8 mouse cellular contexts compared by ENCODE assay signal in genomic region chr16:18392469-18393426, GRCm38 (mm10). TPM values are rescaled to one million over a fixed set of nuclear protein-coding genes. Genes with fewer than 3 reads are reported as not detected.
DNase-seq lines count a peak whose midpoint lies in the region; ATAC-seq and TF ChIP-seq lines count a peak whose summit lies in the region.

No protein-coding gene starts in this region.

- peaks cover 10% of the 10 kb centered on the region for H3K36me3 ChIP-seq in hindbrain, embryonic 16.5 days (ENCODE audit: control insufficient read depth, insufficient read depth, low read length)

- TF ChIP-seq CTCF in gastrocnemius, adult 2 months (IDR thresholded peaks at IDR 0.05), result peak; percentile 61
- TF ChIP-seq CTCF in left cerebral cortex, adult 2 months (IDR thresholded peaks at IDR 0.05), result peak; percentile 39

- H3K4me2 ChIP-seq in hindbrain, embryonic 16.5 days (ENCODE audit: low read length), result peak overlapping the region; percentile 96

- H3K4me3 ChIP-seq in gastrocnemius, adult 2 months, result peak overlapping the region; percentile 70
- H3K4me3 ChIP-seq in hindbrain, embryonic 16.5 days (ENCODE audit: low read length), result peak overlapping the region; percentile 72
- peak overlapping the region; percentile 60 for H3K4me3 ChIP-seq in left cerebral cortex, adult 2 months

- H3K9ac ChIP-seq in hindbrain, embryonic 16.5 days (ENCODE audit: low read depth, low read length), result peak overlapping the region; percentile 88

- no peaks in the 10 kb centered on the region for H3K9me3 ChIP-seq in hindbrain, embryonic 16.5 days (ENCODE audit: control insufficient read depth, low read length)

- intact Hi-C loops in gastrocnemius, adult 2 months (cut with DNase I), result loop anchor here (2.0 kb wide), 1 partner anchor 44 kb away; the partner anchor contains the start of genes Arvcf and Tango2
- intact Hi-C loops in left cerebral cortex, adult 2 months (cut with DNase I), result no loop called here

- peaks cover 48% of the 10 kb centered on the region for H3K4me1 ChIP-seq in hindbrain, embryonic 16.5 days (ENCODE audit: control insufficient read depth, insufficient read depth, low read depth, low read length)

- under 1% methylated on average over 53 of the region's 63 CpGs for WGBS in hindbrain, embryonic 16.5 days

- H3K27me3 ChIP-seq in hindbrain, embryonic 16.5 days (replicated peaks; ENCODE audit: control insufficient read depth, insufficient read depth, low read length), result no peaks in the 10 kb centered on the region

- DNase-seq in T-cell, adult 2 months (ENCODE audit: low spot score), result peak; percentile 71
- DNase-seq in cerebellum, postnatal 25 days, result peak; percentile 72 to 83
- DNase-seq in gastrocnemius, adult 2 months, result peak; percentile 95
- DNase-seq in left cerebral cortex, adult 2 months (ENCODE audit: extremely low spot score in 1 of 2, low spot score in 2 of 2), result peak; percentile 76 to 84
- DNase-seq in right cerebral cortex, postnatal 14 days, result peak; percentile 61
- peak; percentile 82 to 88 for DNase-seq in urinary bladder, postnatal 36 days (ENCODE audit: low spot score in 2 of 2)

- peak overlapping the region; percentile 91 for H3K27ac ChIP-seq in gastrocnemius, adult 2 months
- peak overlapping the region; percentile 85 for H3K27ac ChIP-seq in hindbrain, embryonic 16.5 days (ENCODE audit: low read depth, low read length)
- H3K27ac ChIP-seq in left cerebral cortex, adult 2 months, result peak overlapping the region; percentile 65; the same call in 1 of the 2 replicates

- ATAC-seq in hindbrain, embryonic 16.5 days, result peak; percentile 74
- ATAC-seq in megakaryocyte progenitor cell, adult 5-6 weeks (replicated peaks; ENCODE audit: poor library complexity), result peak; percentile 73

RNA-seq across cellular contexts. Expression of gene Txnrd2, which starts 33.4 kb away (rescaled TPM):
- 10 to 100 TPM; 18.9 to 21.4 TPM for total RNA-seq in gastrocnemius, adult 2 months (2021)
- polyA plus RNA-seq in hindbrain, embryonic 16.5 days (2015; fragmentation: Nextera tagmentation; extraction: Ambion mirVana), result 37.5 and 40.6 TPM in 2 replicates
- 10 to 100 TPM; 18.2 to 22.5 TPM for total RNA-seq in left cerebral cortex, adult 2 months (2021)
- total RNA-seq in megakaryocyte progenitor cell, adult 5-6 weeks (2015), result 14.3 and 23.0 TPM in 2 replicates
- 12.5 and 20.6 TPM in 2 replicates for total RNA-seq in megakaryocyte progenitor cell, adult 5-6 weeks (2017)

RNA-seq across cellular contexts. Expression of gene Comt, which starts 33.9 kb away (rescaled TPM):
- 10 to 100 TPM; 35.4 to 43.5 TPM for total RNA-seq in gastrocnemius, adult 2 months (2021)
- polyA plus RNA-seq in hindbrain, embryonic 16.5 days (2015; fragmentation: Nextera tagmentation; extraction: Ambion mirVana), result 119 and 123 TPM in 2 replicates
- 10 to 100 TPM; 87.2 to 87.6 TPM for total RNA-seq in left cerebral cortex, adult 2 months (2021)
- 42.8 and 55.1 TPM in 2 replicates for total RNA-seq in megakaryocyte progenitor cell, adult 5-6 weeks (2015)
- 42.3 and 47.1 TPM in 2 replicates for total RNA-seq in megakaryocyte progenitor cell, adult 5-6 weeks (2017)

RNA-seq across cellular contexts. Expression of gene Arvcf, which starts 44.8 kb away (rescaled TPM):
- total RNA-seq in gastrocnemius, adult 2 months (2021), result 1 to 10 TPM; 7.0 to 8.9 TPM
- polyA plus RNA-seq in hindbrain, embryonic 16.5 days (2015; fragmentation: Nextera tagmentation; extraction: Ambion mirVana), result 68.3 and 80.3 TPM in 2 replicates
- 10 to 100 TPM; 39.1 to 50.4 TPM for total RNA-seq in left cerebral cortex, adult 2 months (2021)
- 0.20 and 1.2 TPM in 2 replicates for total RNA-seq in megakaryocyte progenitor cell, adult 5-6 weeks (2015)
- 0.83 and 7.9 TPM in 2 replicates for total RNA-seq in megakaryocyte progenitor cell, adult 5-6 weeks (2017)

RNA-seq across cellular contexts. Expression of gene Tango2, which starts 44.8 kb away (rescaled TPM):
- total RNA-seq in gastrocnemius, adult 2 months (2021), result 10 to 100 TPM; 41.8 to 59.7 TPM
- 101 and 112 TPM in 2 replicates for polyA plus RNA-seq in hindbrain, embryonic 16.5 days (2015; fragmentation: Nextera tagmentation; extraction: Ambion mirVana)
- total RNA-seq in left cerebral cortex, adult 2 months (2021), result 100 to 1,000 TPM; 154 to 158 TPM
- 20.5 and 21.7 TPM in 2 replicates for total RNA-seq in megakaryocyte progenitor cell, adult 5-6 weeks (2015)
- 7.6 and 8.6 TPM in 2 replicates for total RNA-seq in megakaryocyte progenitor cell, adult 5-6 weeks (2017)

Comparison
In these comparisons a context has a peak if more than half of its experiments do, and no peak if none do; other contexts are left out.
1. Peak in every context shown above with its lines: DNase-seq, ATAC-seq, H3K4me3 ChIP-seq and H3K27ac ChIP-seq.
2. RNA of gene Arvcf, which starts 44.8 kb away (total RNA-seq): 39.1 to 50.4 TPM in left cerebral cortex, adult 2 months; 7.0 to 8.9 TPM in gastrocnemius, adult 2 months and 0.20 to 7.9 TPM in megakaryocyte progenitor cell, adult 5-6 weeks; every median in the first group is over 4 times any median in the second.